Mouse (Mus musculus) c-Kit-negative CD71-positive TER-119-positive erythroid progenitor cells, embryonic 14.5 days (primary cell): ENCODE measurements around the gene Scap.
"Not testable (repeated sequence)": the region's sequence is repeated elsewhere in the genome, so short reads cannot be mapped to it uniquely, and the experiment has no call there.

ENCODE experiments used
- DNase-seq: peaks from one replicate; pipeline ENCODE4 v3.0.0-alpha.2; 2013; ENCODE audit warnings: low read depth, low spot score

Scap gene

DNA sequence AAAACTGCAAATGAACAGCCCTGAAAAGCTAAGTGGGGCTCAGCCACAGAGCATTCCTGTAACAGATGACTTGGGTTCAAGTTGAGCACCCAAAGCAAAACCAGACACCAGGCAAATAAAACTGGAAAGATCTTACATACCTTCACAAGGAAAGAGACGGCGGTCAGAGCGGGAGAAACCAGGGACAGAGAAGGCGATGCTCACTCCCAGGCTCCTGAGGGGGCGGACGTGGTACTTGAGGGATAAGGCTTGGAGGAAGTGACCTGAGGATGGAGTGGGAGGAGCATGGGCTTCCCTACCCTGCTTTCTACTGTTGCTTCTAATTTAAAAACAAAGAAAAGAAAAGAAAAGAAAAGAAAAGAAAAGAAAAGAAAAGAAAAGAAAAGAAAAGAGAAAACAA lies 2.7 kb upstream of the Scap start:
- DNase-seq = no peak

DNA sequence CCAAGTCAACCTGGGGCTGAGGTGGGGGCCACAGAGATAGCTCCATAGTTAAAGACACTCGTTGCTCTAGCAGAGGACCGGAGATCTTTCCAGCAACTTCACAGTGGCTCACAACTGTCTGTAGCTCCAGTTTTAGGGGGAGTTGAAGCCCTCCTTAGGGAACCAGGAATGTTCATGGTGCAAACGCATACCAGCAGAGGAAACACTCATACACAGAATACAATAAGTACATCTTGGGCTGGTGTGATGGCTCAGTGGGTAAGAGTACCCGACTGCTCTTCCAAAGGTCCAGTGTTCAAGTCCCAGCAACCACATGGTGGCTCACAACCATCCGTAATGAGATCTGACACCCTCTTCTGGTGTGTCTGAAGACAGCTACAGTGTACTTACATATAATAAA lies 2.2 kb upstream of the Scap start:
- not testable (repeated sequence) for DNase-seq

GRCm38 (mm10) chr9:110333896-110334259 lies 790 bp downstream of the Scap start:
- no peak for DNase-seq

DNA sequence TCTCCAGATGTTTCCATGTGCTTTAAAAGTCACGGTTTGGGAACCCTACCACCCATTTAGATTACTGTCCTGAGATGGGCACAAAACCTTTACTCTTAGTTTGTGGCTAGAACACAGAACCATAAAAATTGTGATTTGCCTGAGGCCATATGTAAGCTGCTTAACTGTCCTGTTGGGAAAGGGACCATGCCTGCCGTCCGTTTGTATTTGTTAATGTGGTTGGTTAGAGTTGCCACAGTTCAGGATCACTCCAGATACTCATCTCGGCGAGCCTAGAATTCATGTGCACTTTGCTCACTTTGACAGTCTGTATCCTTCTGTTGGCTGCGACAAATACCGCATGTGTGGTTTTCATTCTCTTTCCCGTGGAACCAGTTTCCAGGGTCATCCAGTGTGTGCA lies 1.8 kb downstream of the Scap start:
- DNase-seq = no peak

GRCm38 (mm10) chr9:110340037-110340750 lies 7.1 kb downstream of the Scap start:
- DNase-seq = no peak

- DNase-seq = no peak
Measured at GRCm38 (mm10) chr9:110342008-110342407, 8.9 kb downstream of the Scap start.

- DNase-seq = no peak
Measured at GRCm38 (mm10) chr9:110343805-110344204, 10.7 kb downstream of the Scap start.

- DNase-seq = no peak
Measured at GRCm38 (mm10) chr9:110345057-110345739, 12.1 kb downstream of the Scap start.

- no peak for DNase-seq
Measured at GRCm38 (mm10) chr9:110348899-110349298, 15.8 kb downstream of the Scap start.

GRCm38 (mm10) chr9:110350188-110350587 lies 17.1 kb downstream of the Scap start:
- no peak for DNase-seq

- no peak for DNase-seq
Measured at GRCm38 (mm10) chr9:110350612-110351011, 17.5 kb downstream of the Scap start.

- DNase-seq = no peak
Measured at GRCm38 (mm10) chr9:110351350-110351749, 18.3 kb downstream of the Scap start.

- no peak for DNase-seq
Measured at GRCm38 (mm10) chr9:110351932-110352632, 19.0 kb downstream of the Scap start.

DNA sequence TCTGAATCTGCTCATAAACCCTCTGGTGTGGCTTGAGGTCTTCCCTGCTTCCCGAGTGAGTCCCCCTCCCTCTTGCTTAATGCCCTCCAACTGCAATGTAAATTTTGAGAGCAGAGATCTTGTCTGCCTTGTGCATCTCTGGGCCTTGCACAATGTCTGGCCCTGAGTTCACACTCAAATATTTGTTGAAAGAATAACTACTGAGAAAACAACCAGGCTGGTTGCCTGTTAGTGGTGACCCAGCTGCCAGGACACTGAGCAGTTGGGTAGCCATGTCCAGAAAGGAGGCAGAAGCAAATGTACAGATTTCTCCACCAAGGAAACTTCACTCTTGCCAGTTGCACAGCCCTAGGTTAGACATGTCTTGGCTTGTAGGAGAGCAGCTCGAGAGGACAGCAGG lies 25.3 kb downstream of the Scap start:
- DNase-seq = no peak

GRCm38 (mm10) chr9:110361299-110361698 lies 28.2 kb downstream of the Scap start:
- no peak for DNase-seq

GRCm38 (mm10) chr9:110362337-110362736 lies 29.2 kb downstream of the Scap start:
- no peak for DNase-seq

GRCm38 (mm10) chr9:110366746-110367145 lies 33.7 kb downstream of the Scap start:
- no peak for DNase-seq

DNA sequence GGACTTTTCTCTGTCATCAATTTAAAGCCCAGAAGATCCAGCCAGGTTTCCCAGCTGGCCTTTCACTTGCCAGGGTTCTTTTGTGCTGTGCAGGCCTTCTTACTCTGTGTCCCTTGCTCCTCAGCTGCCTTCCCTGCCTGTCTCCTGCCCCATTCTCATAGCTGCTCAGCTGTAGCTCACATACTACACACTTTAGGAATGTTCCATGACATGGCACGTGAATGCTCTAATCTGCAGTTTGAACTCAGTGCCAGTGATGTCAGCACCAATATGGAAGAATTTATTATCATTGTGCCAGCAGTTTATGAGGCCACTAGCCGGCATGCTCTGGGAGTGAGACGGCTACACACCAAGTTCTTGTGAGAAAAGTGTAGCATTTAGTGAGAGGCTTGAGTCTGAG lies 36.8 kb downstream of the Scap start:
- no peak for DNase-seq

GRCm38 (mm10) chr9:110373871-110374270 lies 40.8 kb downstream of the Scap start:
- no peak for DNase-seq

DNA sequence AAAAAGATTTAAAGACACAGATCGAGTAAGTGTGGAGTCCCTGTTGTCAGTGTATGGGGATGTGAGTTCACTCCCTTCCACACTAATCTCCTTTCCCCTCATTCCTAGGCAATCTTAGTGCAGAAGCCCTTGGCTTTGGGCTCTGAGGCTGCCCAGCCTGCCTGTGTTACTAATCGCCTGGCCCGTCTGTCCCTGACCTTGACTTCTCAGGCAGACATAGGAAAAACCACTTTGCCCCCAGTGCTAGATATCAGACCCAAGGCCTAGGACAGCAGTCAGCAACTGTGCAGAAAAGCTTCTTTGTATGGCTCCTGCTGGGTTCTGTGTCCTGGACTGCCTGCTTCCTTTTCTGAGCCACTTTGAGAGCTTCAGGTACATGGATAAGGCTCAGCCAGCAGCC lies 42.6 kb downstream of the Scap start:
- DNase-seq = no peak

DNA sequence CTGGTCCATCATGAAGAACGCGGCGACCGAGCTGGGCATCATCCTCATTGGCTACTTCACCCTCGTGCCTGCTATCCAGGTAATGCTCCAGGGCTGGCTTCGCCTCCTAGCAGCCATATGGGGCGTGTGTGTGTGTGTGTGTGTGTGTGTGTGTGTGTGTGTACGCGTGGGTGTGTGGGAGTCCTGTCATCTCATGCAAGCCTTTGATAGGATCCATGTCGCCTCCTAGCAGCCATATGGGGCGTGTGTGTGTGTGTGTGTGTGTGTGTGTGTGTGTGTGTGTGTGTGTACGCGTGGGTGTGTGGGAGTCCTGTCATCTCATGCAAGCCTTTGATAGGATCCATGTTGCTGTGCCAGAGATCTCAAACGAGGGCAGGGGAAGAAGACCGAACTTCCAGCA lies 44.6 kb downstream of the Scap start:
- not testable (repeated sequence) for DNase-seq

GRCm38 (mm10) chr9:110379361-110379760 lies 46.3 kb downstream of the Scap start:
- DNase-seq = no peak

DNA sequence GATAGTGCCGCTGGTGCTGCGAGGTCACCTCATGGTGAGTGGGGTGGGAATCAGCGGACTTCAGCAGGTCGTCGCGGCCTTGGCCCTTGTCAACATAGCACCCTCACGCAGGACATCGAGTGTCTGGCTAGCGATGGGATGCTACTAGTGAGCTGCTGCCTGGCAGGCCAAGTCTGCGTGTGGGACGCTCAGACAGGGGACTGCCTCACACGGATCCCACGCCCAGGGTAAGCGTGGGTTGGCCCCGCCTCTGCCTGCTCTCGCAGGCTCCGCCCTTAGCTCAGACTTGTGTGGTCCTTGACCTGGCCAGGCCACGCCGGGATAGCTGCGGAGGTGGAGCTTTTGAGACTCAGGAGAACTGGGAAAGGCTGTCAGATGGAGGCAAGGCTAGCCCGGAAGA lies 47.6 kb downstream of the Scap start:
- no peak for DNase-seq
